Mouse (Mus musculus) ZHBTc4 (cell line): ENCODE data around the gene Ttbk1.
"Not testable (repeated sequence)": the region's sequence is repeated elsewhere in the genome, so short reads cannot be mapped to it uniquely, and the experiment has no call there.

Source experiments
- DNase-seq: peaks from one replicate; pipeline ENCODE4 v3.0.0-alpha.2; 2011; ENCODE audit warnings: low read depth, low spot score

Ttbk1 gene

DNA sequence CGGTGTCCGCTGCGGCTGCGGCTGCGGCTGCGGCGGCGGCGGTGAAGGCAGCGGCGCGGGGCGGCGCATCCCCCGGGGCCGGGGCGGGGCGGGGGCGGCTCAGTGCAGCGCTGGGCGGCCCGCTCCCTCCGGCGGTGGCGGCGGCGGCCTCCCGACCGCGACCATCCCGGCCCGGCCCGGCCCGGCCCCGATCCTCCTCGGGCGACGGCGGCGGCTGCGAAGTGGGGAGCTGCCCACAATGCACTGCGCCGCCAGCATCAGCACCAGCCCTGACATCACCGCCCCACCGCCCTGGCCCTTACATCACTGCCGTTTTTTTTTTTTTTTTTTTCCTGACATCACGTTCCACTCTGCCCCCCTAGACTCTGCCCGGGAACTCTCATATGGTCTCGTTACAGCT, at the start of gene Ttbk1:
Ttbk1 (minus strand) TSS at position 245 of the 400 bp plus-strand sequence.
- no peak for DNase-seq

GRCm38 (mm10) chr17:46525579-46526307, 38.3 kb upstream of the Ttbk1 start:
- DNase-seq = peak; percentile 91

DNA sequence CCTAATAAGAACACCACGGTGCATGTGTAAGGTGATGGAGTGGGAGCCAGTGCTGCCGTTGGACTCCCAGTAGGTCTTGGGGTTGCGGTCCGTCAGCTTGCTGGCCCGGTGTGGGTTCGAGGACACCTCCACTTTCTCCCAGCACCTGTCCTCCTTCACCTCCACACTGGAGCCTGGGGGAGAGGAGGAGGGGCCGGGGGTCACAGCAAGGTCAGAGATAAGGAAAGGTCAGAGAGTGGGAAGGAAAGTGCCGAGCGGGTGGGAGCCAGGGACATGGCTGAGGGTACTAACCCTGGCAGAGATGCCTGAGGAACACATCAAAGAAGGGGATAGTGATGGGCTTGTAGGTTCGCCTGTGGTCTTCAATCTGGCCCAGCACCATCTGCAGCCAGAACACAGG, 37.6 kb upstream of the Ttbk1 start:
- no peak for DNase-seq

DNA sequence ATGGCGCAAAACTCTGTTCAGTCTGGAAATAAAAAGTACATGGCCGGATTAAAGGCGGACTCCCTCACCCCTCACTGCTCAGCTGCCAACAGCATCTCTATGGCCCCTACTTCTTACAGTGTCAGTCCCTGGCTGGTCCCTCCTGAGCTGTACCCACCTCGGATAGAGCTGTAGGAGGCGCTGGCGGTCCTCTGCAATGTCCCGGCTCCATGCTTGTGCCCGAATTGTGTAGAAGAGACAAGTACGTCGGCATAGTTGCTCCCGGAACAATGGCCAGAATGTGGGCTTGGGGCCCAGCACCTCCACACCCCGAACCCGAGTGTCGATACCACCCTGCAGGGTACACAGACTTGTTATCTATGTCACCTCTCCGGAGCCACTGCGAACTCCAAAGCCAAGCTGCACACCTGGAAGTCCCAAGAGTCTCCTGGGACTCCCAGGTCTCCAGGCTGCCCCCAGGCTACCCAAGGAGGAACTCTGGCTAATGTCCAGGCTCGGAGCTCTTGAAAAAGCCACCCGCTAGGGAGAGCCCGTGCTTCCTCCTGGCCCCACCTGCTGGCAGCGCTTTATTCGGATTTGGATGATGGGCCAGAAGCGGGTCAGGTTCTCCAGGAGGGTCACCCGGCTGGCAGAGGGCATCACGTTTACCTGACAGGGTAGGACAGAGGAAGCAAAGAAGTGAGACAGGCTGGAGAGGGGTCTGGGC, 34.6 kb upstream of the Ttbk1 start:
- peak; percentile 66 for DNase-seq

DNA sequence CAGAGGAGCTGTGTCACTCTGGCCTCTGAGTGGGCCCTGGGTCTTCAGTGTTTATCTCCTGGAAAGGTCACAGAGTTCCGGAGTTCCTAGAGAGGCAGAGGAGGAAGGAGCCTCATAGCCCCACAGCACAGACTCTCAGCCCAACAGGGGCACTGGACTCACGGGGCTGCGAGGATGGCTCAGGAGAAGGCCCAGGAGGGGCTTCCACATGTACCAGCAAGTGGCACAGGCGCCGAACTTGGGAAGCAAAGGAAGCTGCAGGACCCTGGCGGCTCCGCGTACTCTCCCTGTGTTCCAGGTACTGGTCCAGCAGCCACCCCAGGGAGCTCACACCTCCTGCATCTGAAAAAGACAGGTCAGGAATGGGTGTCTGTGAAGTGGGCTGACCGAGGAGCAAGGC, 33.7 kb upstream of the Ttbk1 start:
- DNase-seq = peak; percentile 35

- peak; percentile 56 for DNase-seq
These were observed 33.0 kb upstream of the Ttbk1 start for GRCm38 (mm10) chr17:46520385-46520979.

- no peak for DNase-seq
These were observed 32.5 kb upstream of the Ttbk1 start for GRCm38 (mm10) chr17:46519971-46520370.

DNA sequence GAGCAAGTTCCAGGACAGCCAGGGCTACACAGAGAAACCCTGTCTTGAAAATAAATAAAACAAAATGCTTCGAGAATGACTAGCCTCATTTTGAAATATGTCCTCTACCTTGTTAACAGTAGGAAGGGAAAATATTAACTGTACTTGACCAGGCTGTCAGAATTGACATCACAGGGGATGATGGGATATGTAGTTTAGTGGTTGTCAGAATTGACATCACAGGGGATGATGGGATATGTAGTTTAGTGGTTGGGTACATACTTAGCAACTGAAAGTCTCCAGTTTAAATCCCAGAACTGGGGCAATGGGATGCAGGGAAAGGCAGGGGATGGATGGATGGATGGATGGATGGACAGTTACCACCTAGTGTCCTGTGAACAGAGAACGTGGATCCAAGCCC, 25.9 kb upstream of the Ttbk1 start:
- DNase-seq = no peak

- DNase-seq = peak; percentile 72
These were observed 23.7 kb upstream of the Ttbk1 start for GRCm38 (mm10) chr17:46511059-46511710.

- DNase-seq = no peak
These were observed 18.1 kb upstream of the Ttbk1 start for GRCm38 (mm10) chr17:46505617-46506016.

- no peak for DNase-seq
These were observed 16.6 kb upstream of the Ttbk1 start for GRCm38 (mm10) chr17:46503847-46504638.

DNA sequence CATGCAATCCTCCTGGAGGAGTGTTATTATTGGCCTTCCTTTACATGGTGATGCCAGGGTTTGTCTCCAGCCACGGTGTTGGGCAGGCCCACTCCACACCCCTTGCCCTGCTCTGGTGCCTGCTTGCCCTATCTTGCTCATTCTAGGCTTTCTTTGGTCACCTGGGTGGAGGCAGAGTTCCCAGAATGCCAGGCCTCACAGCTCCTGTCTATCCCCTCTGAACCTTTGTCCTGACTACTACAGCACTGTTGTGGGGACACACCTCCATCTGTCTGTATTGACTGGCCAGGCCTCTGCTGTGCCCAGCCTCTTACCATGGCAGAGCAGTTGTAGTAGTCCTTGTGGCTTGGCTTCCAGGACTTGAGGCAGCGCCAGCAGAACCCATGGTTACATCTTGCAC, 15.3 kb upstream of the Ttbk1 start:
- no peak for DNase-seq

DNA sequence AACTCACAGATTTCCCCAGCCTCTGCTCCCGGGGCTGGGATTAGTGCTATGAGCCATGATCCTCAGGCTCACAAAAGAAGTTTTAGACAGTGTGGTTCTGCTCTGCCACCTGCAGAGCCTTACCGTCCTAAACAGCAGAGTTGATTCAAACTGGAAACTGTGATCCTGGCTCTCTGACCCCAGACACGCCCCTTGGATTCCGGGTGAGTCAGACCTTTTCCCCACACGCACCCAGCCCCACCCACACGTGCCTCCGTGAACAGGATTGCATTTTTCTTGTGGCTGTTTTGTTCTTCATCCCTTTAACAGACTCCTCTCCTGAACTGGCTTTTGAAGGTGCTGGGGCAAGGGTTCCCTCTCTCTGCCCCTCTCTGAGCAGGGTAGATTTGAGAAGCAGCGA, 10.5 kb upstream of the Ttbk1 start:
- DNase-seq = peak; percentile 82

- DNase-seq = peak; percentile 96
These were observed 9.4 kb upstream of the Ttbk1 start, which contains the start of gene Dnph1 for GRCm38 (mm10) chr17:46496623-46497434. Dnph1 (plus strand) TSS chr17:46496711.

DNA sequence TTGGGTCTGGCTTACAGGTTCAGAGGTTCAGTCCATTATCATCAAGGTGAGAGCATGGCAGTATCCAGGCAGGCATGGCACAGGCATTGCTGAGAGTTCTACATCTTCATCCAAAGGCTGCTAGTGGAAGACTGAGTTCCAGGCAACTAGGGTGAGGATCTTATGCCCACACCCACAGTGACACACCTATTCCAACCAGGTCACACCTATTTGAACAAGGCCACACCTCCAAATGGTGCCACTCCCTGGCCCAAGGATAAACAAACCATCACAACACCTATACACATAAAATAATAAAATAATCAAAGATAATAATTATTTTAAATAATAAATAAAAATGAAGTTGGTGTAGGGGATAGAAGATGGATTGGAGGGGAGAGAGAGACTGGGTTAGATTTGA, 8.6 kb upstream of the Ttbk1 start:
- DNase-seq = not testable (repeated sequence)

GRCm38 (mm10) chr17:46495486-46495885, 8.0 kb upstream of the Ttbk1 start:
- no peak for DNase-seq

GRCm38 (mm10) chr17:46486995-46487394, 480 bp downstream of the Ttbk1 start:
- peak; percentile 27 for DNase-seq

GRCm38 (mm10) chr17:46484461-46484875, 3.0 kb downstream of the Ttbk1 start:
- no peak for DNase-seq

DNA sequence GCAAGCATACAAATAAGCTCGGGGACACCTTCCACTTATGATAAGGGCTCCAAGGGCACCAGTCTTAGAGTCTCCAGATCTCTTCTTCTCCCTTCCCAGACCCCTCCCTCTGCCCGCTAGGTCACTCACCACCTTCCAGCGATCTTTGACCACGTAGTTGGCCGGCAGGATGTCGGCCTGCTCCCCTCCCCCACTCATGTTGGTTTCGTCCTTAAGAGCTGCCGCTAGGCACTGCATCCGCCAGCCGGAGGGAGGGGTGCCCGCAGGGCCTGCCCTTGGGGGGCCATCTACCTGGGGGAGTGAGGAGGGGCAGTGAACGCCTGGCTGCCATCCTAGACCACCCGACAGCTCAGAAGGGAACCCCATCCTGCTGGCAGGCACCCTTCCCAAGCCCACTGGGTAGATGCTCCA, 3.4 kb downstream of the Ttbk1 start:
- peak; percentile 32 for DNase-seq

DNA sequence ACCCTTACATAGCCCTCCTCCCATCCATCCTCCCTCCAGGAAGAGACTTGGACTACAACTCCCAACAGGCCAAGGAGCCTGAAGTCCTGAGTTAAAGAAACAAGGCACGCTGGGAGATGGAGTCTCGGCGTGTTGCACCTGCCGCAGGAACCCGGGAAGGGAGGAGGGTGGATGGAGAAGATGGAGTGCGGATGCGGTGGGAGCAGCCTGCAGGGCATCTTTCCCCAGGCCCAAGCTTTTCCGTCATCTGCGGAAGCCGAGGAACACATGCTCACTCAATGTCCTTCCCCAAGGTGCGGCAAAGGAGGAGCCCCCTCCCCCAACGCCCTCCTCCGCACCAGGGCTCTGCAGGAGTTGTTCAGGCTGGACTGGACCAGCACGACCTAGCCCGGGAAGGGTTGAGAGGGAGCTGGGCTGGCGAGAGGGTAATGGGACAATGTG, 3.9 kb downstream of the Ttbk1 start:
- peak; percentile 79 for DNase-seq
